Mouse (Mus musculus): ENCODE measurements around the gene Vmo1. TPM values are rescaled to one million over a fixed set of nuclear protein-coding genes. Genes with fewer than 3 reads are reported as not detected.

The Vmo1 gene
- polyA plus RNA-seq, 1 experiment from 2014 or later, result not detected

DNA sequence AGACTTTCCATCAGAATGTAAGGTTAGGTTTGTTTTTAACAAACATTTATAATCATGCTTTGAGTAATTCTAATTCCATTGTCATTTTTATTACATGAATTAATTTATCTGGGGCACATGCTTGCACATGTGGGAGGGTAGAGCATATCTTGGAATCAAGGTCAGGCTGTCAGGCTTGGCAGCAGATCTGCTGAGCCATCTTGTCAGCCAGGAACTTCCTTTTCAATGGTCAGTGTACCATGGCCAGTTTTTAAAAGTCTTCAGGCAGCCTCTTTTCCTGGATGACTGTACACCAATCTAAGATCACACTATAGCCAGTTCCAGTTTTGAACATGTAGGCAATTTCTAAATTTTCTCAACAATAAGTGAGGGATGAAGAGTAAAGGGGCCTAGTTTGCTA, 41.7 kb downstream of the Vmo1 start:
- no peak overlapping the region for H3K27ac ChIP-seq (replicated peaks; ENCODE audit: low read depth, low read length)
- H3K27me3 ChIP-seq (ENCODE audit: control insufficient read depth, insufficient read depth, low read length), result no peaks in the 10 kb centered on the region
- H3K9ac ChIP-seq (replicated peaks; ENCODE audit: low read length), result no peak overlapping the region
- ATAC-seq (ENCODE audit: low FRiP score, low TSS enrichment) (no peak), DNase-seq (no peak)
- H3K4me2 ChIP-seq (ENCODE audit: low read length), result no peak overlapping the region
- H3K9me3 ChIP-seq (ENCODE audit: control insufficient read depth, low read length), result no peaks in the 10 kb centered on the region
- no peaks in the 10 kb centered on the region for H3K4me1 ChIP-seq (ENCODE audit: control insufficient read depth, insufficient read depth, low read length)
- no peaks in the 10 kb centered on the region for H3K36me3 ChIP-seq (ENCODE audit: control insufficient read depth, insufficient read depth, low read length)
- H3K4me3 ChIP-seq (replicated peaks; ENCODE audit: low read depth, low read length), result no peak overlapping the region

DNA sequence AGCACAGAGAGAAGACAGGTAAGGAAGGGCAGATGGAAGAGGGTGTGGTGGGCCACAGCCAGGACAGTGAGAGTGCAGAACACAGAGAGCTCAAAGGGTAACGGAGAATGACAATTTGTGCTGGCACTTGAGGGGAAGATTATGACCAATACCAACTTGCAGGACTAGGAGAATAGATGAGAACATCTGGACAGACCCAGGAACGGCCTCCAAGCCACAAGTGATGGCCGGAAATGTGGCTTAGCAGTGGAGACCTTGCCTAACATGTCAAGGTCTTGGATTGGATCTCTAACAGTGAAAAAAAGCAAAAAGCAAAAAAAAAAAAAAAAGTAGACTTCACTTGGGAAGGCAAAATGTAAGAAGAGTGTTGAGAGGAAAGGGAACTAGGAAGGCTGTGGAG, 44.7 kb downstream of the Vmo1 start:
- H3K9me3 ChIP-seq (ENCODE audit: control insufficient read depth, low read length), result no peaks in the 10 kb centered on the region
- no peak overlapping the region for H3K27ac ChIP-seq (replicated peaks; ENCODE audit: low read depth, low read length)
- no peak overlapping the region for H3K4me2 ChIP-seq (ENCODE audit: low read length)
- H3K4me1 ChIP-seq (ENCODE audit: control insufficient read depth, insufficient read depth, low read length), result 0 out of 2 replicates have a peak, but pooled peaks cover 5% of the 10 kb centered on the region
- no peaks in the 10 kb centered on the region for H3K36me3 ChIP-seq (ENCODE audit: control insufficient read depth, insufficient read depth, low read length)
- DNase-seq (no peak), ATAC-seq (ENCODE audit: low FRiP score, low TSS enrichment) (no peak)
- no peak overlapping the region for H3K9ac ChIP-seq (replicated peaks; ENCODE audit: low read length)
- peaks cover 5% of the 10 kb centered on the region; the same call in 1 of the 2 replicates for H3K27me3 ChIP-seq (ENCODE audit: control insufficient read depth, insufficient read depth, low read length)
- no peak overlapping the region for H3K4me3 ChIP-seq (replicated peaks; ENCODE audit: low read depth, low read length)
- 87% methylated on average over 3 of the region's 3 CpGs for WGBS

DNA sequence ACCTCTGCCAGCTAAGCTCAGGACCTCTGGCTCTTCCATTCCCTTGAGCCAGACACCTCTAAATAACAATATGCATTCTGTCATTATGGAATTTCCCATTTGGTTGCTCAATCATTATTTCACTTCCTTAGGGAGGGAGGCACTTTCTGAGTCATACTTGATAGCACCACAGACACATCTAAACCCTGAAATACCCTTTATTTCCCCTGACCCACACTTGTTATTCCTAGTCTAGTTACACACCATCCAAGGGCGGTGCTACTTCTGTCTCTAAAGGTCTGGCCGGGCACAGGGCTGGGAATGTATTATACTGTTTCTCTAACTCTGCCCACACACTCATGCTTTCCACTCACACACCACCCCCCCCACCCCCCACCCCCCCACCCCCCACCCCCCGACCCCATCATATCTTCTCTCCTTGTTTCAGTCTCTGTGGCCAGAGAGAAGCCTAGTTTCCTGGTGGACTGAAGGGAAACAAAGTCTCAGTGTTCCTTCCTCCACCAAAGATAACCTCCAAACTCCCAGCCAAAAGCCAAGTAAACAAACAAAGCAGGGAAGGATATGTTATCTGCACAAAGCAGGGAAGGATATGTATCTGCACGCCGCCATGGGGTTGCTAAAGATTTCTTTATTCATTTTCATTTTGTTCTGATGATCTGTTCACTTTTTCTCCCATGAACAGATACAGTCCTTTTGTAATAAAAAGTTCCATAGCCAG, 46.4 kb downstream of the Vmo1 start:
- Histone ChIP-seq H3K4me1 (ENCODE audit: control insufficient read depth, insufficient read depth, low read length) (0 out of 2 replicates have a peak, but pooled peaks cover 5% of the 10 kb centered on the region), H3K36me3 (ENCODE audit: control insufficient read depth, insufficient read depth, low read length) (no peaks in the 10 kb centered on the region), H3K27ac (replicated peaks; ENCODE audit: low read depth, low read length) (no peak overlapping the region), H3K9me3 (ENCODE audit: control insufficient read depth, low read length) (no peaks in the 10 kb centered on the region), H3K9ac (replicated peaks; ENCODE audit: low read length) (no peak overlapping the region), H3K4me3 (replicated peaks; ENCODE audit: low read depth, low read length) (no peak overlapping the region), H3K27me3 (ENCODE audit: control insufficient read depth, insufficient read depth, low read length) (peaks cover 7% of the 10 kb centered on the region; the same call in 1 of the 2 replicates), H3K4me2 (ENCODE audit: low read length) (no peak overlapping the region)
- no peak for ATAC-seq (ENCODE audit: low FRiP score, low TSS enrichment)
- 87% methylated on average over 5 of the region's 5 CpGs for WGBS
- DNase-seq, result no peak

DNA sequence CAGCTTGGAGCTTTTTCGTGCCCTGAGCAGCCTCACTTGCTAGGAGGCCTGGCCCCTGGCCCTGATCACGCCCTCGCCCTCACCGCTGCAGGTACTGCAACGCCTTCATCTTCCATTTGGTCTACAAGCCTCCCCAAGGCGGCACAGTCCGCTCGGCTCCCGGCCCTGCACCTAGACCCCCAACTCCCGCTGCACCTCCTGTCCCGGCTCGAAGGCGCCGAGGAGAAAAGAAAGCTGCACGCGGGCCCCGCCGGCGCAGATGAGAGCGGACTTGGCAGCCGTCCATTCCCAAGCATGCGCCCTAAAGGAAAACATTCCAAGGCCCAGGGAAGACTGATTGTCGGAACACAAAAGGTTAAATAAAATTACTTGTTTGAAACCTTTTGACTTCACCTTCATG, 48.6 kb downstream of the Vmo1 start:
- Histone ChIP-seq H3K36me3 (ENCODE audit: control insufficient read depth, insufficient read depth, low read length) (no peaks in the 10 kb centered on the region), H3K9me3 (ENCODE audit: control insufficient read depth, low read length) (no peaks in the 10 kb centered on the region), H3K4me3 (replicated peaks; ENCODE audit: low read depth, low read length) (no peak overlapping the region), H3K4me1 (ENCODE audit: control insufficient read depth, insufficient read depth, low read length) (0 out of 2 replicates have a peak, but pooled peaks cover 5% of the 10 kb centered on the region), H3K27me3 (ENCODE audit: control insufficient read depth, insufficient read depth, low read length) (peaks cover 8% of the 10 kb centered on the region; the same call in 1 of the 2 replicates), H3K27ac (replicated peaks; ENCODE audit: low read depth, low read length) (no peak overlapping the region), H3K4me2 (ENCODE audit: low read length) (peak overlapping the region; percentile 39), H3K9ac (replicated peaks; ENCODE audit: low read length) (peak overlapping the region; percentile 29; the same call in 1 of the 2 replicates)
- peak; percentile 43 for DNase-seq
- no peak for ATAC-seq (ENCODE audit: low FRiP score, low TSS enrichment)
- WGBS, result 13% methylated on average over 23 of the region's 23 CpGs

DNA sequence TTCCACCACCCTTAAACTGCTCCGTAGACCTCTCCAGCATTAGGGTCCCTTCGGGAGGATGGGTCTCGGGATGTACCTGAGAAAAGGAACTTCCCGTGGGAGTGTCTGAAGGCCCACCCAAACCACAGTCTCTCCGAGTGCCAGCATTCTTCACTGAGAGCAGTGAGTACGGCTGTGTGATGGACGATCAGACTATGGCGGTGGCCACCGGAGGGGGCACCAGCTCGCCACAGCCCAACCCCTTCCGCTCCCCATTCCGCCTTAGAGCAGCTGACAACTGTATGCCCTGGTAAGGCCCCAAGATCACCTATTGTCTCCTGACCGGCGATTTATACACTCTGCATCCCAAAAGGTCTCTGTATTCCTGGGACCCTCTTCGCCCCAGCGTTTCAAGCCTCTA, 49.2 kb downstream of the Vmo1 start:
- Histone ChIP-seq H3K27me3 (ENCODE audit: control insufficient read depth, insufficient read depth, low read length) (peaks cover 14% of the 10 kb centered on the region), H3K36me3 (ENCODE audit: control insufficient read depth, insufficient read depth, low read length) (no peaks in the 10 kb centered on the region), H3K27ac (replicated peaks; ENCODE audit: low read depth, low read length) (no peak overlapping the region), H3K4me2 (ENCODE audit: low read length) (peak overlapping the region; percentile 39), H3K4me3 (replicated peaks; ENCODE audit: low read depth, low read length) (no peak overlapping the region), H3K4me1 (ENCODE audit: control insufficient read depth, insufficient read depth, low read length) (0 out of 2 replicates have a peak, but pooled peaks cover 5% of the 10 kb centered on the region), H3K9me3 (ENCODE audit: control insufficient read depth, low read length) (no peaks in the 10 kb centered on the region), H3K9ac (replicated peaks; ENCODE audit: low read length) (peak overlapping the region; percentile 29; the same call in 1 of the 2 replicates)
- DNase-seq, result no peak
- 28% methylated on average over 16 of the region's 16 CpGs for WGBS
- no peak for ATAC-seq (ENCODE audit: low FRiP score, low TSS enrichment)

DNA sequence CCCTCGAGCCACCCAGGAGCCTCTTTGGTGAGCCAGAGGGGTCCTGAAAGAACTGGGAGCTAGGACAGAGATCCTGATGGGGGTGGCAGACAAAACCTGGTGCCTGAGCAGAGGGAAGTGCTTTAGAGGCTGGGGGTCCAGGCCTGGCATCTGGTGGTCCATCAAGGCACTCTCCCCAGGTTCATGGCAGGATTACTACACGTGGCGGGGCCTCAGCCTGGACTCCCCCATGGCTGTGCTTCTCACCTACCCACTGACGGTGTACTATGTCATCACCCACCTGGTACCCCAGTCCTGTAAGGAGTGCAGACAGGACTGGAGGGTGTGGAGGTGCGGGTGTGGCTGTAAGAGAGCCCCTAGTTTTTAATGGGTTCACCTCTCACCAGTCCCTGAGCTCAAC, 50.4 kb downstream of the Vmo1 start:
- ATAC-seq (ENCODE audit: low FRiP score, low TSS enrichment) (no peak), DNase-seq (no peak)
- no peak overlapping the region for H3K9ac ChIP-seq (replicated peaks; ENCODE audit: low read length)
- H3K27me3 ChIP-seq (ENCODE audit: control insufficient read depth, insufficient read depth, low read length), result peaks cover 24% of the 10 kb centered on the region
- peaks cover 8% of the 10 kb centered on the region; the same call in 1 of the 2 replicates for H3K4me1 ChIP-seq (ENCODE audit: control insufficient read depth, insufficient read depth, low read length)
- no peaks in the 10 kb centered on the region for H3K36me3 ChIP-seq (ENCODE audit: control insufficient read depth, insufficient read depth, low read length)
- WGBS, result 79% methylated on average over 5 of the region's 5 CpGs
- no peak overlapping the region for H3K4me3 ChIP-seq (replicated peaks; ENCODE audit: low read depth, low read length)
- H3K27ac ChIP-seq (replicated peaks; ENCODE audit: low read depth, low read length), result no peak overlapping the region
- H3K9me3 ChIP-seq (ENCODE audit: control insufficient read depth, low read length), result no peaks in the 10 kb centered on the region
- no peak overlapping the region for H3K4me2 ChIP-seq (ENCODE audit: low read length)

Other genes with a start within 250 kb of the Vmo1 start
- gene Alox12e, start 192.0 kb downstream of the Vmo1 start, polyA plus RNA-seq (2014; fragmentation: Nextera tagmentation; extraction: Ambion mirVana), result not detected in 2 replicates
- gene Alox15, start 162.6 kb downstream of the Vmo1 start, polyA plus RNA-seq (2014; fragmentation: Nextera tagmentation; extraction: Ambion mirVana), result not detected in 2 replicates
- gene Pelp1, start 104.6 kb downstream of the Vmo1 start, polyA plus RNA-seq (2014; fragmentation: Nextera tagmentation; extraction: Ambion mirVana), result 28.2 and 34.0 TPM in 2 replicates
- 56.5 and 93.0 TPM in 2 replicates for gene Arrb2, start 82.0 kb downstream of the Vmo1 start, polyA plus RNA-seq (2014; fragmentation: Nextera tagmentation; extraction: Ambion mirVana)
- gene Med11, start 62.7 kb downstream of the Vmo1 start, polyA plus RNA-seq (2014; fragmentation: Nextera tagmentation; extraction: Ambion mirVana), result 42.9 and 51.5 TPM in 2 replicates
- 0.24 and 0.61 TPM in 2 replicates for gene Zmynd15, start 55.2 kb downstream of the Vmo1 start, polyA plus RNA-seq (2014; fragmentation: Nextera tagmentation; extraction: Ambion mirVana)
- gene Cxcl16, start 54.6 kb downstream of the Vmo1 start, polyA plus RNA-seq (2014; fragmentation: Nextera tagmentation; extraction: Ambion mirVana), result 0.50 and 2.1 TPM in 2 replicates
- gene Tm4sf5, start 9.4 kb downstream of the Vmo1 start, polyA plus RNA-seq (2014; fragmentation: Nextera tagmentation; extraction: Ambion mirVana), result 4.7 and 5.3 TPM in 2 replicates
- gene Gltpd2, start 4.6 kb upstream of the Vmo1 start, polyA plus RNA-seq (2014; fragmentation: Nextera tagmentation; extraction: Ambion mirVana), result 0.42 and 0.64 TPM in 2 replicates
- gene Psmb6, start 10.8 kb upstream of the Vmo1 start, polyA plus RNA-seq (2014; fragmentation: Nextera tagmentation; extraction: Ambion mirVana), result 744 and 849 TPM in 2 replicates
- gene Gm40193, start 18.3 kb upstream of the Vmo1 start, polyA plus RNA-seq (2014; fragmentation: Nextera tagmentation; extraction: Ambion mirVana), result not detected in 2 replicates
- gene Pld2, start 25.4 kb upstream of the Vmo1 start, polyA plus RNA-seq (2014; fragmentation: Nextera tagmentation; extraction: Ambion mirVana), result 8.5 and 9.2 TPM in 2 replicates
- 18.5 and 20.4 TPM in 2 replicates for gene Mink1, start 48.3 kb upstream of the Vmo1 start, polyA plus RNA-seq (2014; fragmentation: Nextera tagmentation; extraction: Ambion mirVana)
- not detected in 2 replicates for gene 4930544D05Rik, start 101.2 kb upstream of the Vmo1 start, polyA plus RNA-seq (2014; fragmentation: Nextera tagmentation; extraction: Ambion mirVana)
- gene Chrne, start 104.6 kb upstream of the Vmo1 start, polyA plus RNA-seq (2014; fragmentation: Nextera tagmentation; extraction: Ambion mirVana), result not detected in 2 replicates
- gene Gp1ba, start 124.5 kb upstream of the Vmo1 start, polyA plus RNA-seq (2014; fragmentation: Nextera tagmentation; extraction: Ambion mirVana), result 0.37 and 0.38 TPM in 2 replicates
- gene Rnf167, start 132.6 kb upstream of the Vmo1 start, polyA plus RNA-seq (2014; fragmentation: Nextera tagmentation; extraction: Ambion mirVana), result 95.9 and 104 TPM in 2 replicates
- 158 and 171 TPM in 2 replicates for gene Slc25a11, start 132.9 kb upstream of the Vmo1 start, polyA plus RNA-seq (2014; fragmentation: Nextera tagmentation; extraction: Ambion mirVana)
- gene Pfn1, start 140.0 kb upstream of the Vmo1 start, polyA plus RNA-seq (2014; fragmentation: Nextera tagmentation; extraction: Ambion mirVana), result 661 and 672 TPM in 2 replicates
- gene Eno3, start 142.6 kb upstream of the Vmo1 start, polyA plus RNA-seq (2014; fragmentation: Nextera tagmentation; extraction: Ambion mirVana), result 8.5 and 8.7 TPM in 2 replicates
- gene Spag7, start 154.8 kb upstream of the Vmo1 start, polyA plus RNA-seq (2014; fragmentation: Nextera tagmentation; extraction: Ambion mirVana), result 101 and 132 TPM in 2 replicates
- 19.4 and 21.0 TPM in 2 replicates for gene Camta2, start 173.5 kb upstream of the Vmo1 start, polyA plus RNA-seq (2014; fragmentation: Nextera tagmentation; extraction: Ambion mirVana)
- gene Inca1, start 185.5 kb upstream of the Vmo1 start, polyA plus RNA-seq (2014; fragmentation: Nextera tagmentation; extraction: Ambion mirVana), result 0.95 and 1.6 TPM in 2 replicates
- 4.0 and 6.6 TPM in 2 replicates for gene Kif1c, start 185.9 kb upstream of the Vmo1 start, polyA plus RNA-seq (2014; fragmentation: Nextera tagmentation; extraction: Ambion mirVana)
- 14.8 and 16.8 TPM in 2 replicates for gene Zfp3, start 249.6 kb upstream of the Vmo1 start, polyA plus RNA-seq (2014; fragmentation: Nextera tagmentation; extraction: Ambion mirVana)

Measured in midbrain, embryonic 14.5 days (tissue).